Mouse (Mus musculus) bone marrow macrophage, adult 2 months (primary cell): ENCODE measurements around the gene Cyp2u1.

Source experiments
- CTCF ChIP-seq: IDR thresholded peaks from 2 replicates; pipeline ENCODE4 v1.5.1; 2012; ENCODE audit warnings: low read depth, mild to moderate bottlenecking, low read length, moderate library complexity
- POLR2A ChIP-seq: IDR thresholded peaks from 2 replicates; pipeline ENCODE4 v1.6.1; 2012; ENCODE audit warnings: mild to moderate bottlenecking, low read depth, low read length, borderline replicate concordance

GRCm38 (mm10) chr3:131318211-131318610, 15.2 kb upstream of the Cyp2u1 start:
- TF ChIP-seq POLR2A (no peak), CTCF (no peak)
